Mouse (Mus musculus): ENCODE results near the gene Brix1. TPM values are rescaled to one million over a fixed set of nuclear protein-coding genes. Genes with fewer than 3 reads are reported as not detected.
A peak's percentile ranks its signal among the peaks of the same experiment; 100 is the strongest.
"Not testable (repeated sequence)": the region's sequence is repeated elsewhere in the genome, so short reads cannot be mapped to it uniquely, and the experiment has no call there.

Brix1 gene
- 15.1 and 16.4 TPM in 2 replicates for polyA plus RNA-seq (2012; rRNA removed)

DNA sequence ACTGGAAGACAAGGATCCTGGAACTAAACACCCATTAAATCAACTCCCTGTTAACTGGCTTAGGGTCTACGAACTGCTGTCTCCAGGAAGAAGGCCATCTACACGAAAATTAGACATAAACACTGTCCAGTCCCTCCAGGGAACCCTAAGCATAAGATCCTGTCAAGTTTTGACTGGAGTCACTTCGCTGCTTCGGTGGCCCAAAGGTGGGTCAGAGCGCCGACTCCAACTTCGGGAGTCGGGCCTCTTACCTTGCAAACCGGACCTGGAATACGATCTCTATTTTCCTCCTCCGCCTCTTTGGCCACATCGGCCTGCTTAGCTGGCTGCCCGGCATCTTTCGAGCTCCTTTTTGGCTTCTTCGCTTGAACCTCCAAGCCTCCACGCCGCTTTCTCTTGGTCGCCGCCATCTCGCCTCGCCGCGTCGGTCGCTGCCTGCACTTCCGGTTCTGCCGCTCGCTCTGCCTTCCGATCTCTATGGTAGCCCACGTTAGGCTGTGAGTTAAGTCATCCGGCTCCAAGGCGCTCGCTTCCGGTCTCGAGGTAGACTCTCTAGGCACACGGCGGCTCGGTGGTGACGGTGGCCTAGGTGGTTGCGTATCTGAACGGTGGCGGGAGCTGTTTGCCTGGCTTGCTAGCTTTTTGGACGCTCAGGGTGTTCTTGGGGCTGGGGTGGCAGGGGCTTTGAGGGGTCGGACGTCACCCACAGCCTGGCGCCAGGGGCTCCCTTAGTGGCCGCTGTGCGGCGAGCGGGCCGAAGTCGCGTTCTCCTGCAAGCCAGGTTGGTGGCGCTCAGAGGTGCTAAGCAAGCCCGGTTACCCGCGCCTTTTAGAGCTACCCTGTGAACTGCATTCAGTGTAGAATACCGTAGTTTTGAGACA, at the start of gene Brix1, which contains the start of gene Rad1:
Brix1 (minus strand) TSS at position 464 of the 881 bp plus-strand sequence.
Rad1 (plus strand) TSS at position 535 of the 881 bp plus-strand sequence.
- peak; percentile 94 to 97 for DNase-seq (ENCODE audit: extremely low spot score in 1 of 2, low spot score in 1 of 2)

DNA sequence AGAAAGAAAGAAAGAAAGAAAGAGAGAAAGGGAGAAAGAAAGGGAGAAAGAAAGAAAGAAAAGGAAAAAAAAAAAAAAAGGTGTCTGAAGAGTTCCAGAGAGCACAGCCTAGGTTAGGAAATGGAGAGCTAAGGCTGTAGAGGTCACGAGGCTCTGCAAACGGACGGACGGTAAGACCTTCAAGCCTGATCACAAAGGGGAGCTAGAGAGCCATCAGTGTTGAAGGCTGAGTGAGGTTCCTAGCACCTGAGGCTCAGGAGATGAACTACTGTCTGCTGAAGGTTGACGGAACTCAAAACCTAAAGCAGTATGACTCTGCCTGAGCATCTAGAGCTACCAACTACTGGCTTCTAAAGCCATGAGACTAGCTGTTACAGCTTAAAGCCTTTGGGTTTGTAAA, 48.8 kb upstream of the Brix1 start:
- no peak for DNase-seq (ENCODE audit: extremely low spot score in 1 of 2, low spot score in 1 of 2)

DNA sequence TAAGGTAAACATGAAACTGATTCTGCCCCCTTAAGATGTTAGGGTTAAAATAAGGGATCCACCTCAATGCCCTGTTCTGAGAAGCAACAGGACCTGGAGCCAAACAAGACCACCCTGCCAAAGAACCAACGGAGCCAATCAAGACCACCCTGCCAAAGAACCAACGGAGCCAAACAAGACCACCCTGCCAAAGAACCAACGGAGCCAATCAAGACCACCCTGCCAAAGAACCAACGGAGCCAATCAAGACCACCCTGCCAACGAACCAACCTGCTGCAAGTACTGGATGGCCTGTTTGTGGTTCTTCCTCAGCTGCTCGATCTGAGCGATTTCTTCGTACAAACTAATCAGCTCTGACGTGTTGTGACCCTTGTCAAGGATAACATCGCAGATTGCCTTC, 47.6 kb upstream of the Brix1 start:
- not testable (repeated sequence) for DNase-seq (ENCODE audit: extremely low spot score in 1 of 2, low spot score in 1 of 2)

DNA sequence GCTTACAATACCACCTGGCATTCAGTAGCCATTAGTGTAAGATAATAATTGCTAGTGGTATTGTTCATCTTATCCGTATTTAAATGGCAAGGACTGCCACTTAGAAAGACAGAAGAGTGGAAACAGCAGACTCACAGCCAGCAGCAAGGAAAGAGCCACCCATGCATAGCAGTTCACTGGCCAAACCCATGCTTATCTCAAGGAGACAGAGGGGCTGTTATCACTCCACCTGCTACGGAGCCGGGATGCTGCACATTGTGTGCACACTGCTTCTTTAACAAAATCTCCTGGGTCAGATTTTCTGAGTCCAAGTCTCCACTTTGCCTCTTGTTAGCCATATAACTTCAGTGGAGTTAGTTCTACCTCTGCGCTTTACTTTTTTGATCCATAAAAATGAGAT, 45.6 kb upstream of the Brix1 start:
- DNase-seq (ENCODE audit: extremely low spot score in 1 of 2, low spot score in 1 of 2) = no peak

DNA sequence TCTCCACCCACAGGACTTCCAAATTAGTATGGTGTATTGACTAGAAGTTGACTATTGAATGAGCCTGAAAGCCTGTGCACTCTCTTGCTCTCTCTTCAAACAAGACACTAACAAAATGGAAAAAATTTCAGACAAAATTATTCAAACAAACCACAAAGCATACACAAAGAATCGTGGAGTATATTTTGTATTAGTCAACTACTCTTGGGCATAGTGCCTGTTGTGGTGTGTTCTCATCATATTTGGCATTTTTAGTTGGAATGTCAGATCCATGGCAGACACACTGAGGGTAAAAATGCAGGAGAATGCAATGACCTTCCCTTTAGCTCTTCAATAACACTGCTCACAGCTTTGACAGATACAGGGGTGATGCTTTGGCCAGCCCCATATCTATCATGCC, 40.1 kb upstream of the Brix1 start:
- DNase-seq (ENCODE audit: extremely low spot score in 1 of 2, low spot score in 1 of 2) = no peak

DNA sequence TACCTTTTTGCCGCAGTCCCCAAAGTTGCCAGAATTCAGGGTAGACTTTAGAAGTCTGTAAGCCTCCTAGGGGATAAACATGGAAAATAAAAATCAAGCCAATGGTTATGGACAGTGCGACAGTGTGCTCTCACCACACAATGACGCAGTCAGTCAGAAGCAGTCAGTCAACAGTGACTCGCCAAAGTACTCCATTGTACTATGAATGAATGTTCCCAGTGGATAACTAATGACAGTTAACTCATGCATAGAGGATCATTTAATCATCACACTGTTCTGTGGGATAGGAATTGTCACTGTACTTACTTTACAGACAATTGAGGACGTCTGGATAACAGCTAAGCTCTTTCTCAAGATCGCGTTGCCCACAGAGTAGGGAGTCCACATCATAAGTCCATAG, 29.4 kb upstream of the Brix1 start:
- no peak for DNase-seq (ENCODE audit: extremely low spot score in 1 of 2, low spot score in 1 of 2)

DNA sequence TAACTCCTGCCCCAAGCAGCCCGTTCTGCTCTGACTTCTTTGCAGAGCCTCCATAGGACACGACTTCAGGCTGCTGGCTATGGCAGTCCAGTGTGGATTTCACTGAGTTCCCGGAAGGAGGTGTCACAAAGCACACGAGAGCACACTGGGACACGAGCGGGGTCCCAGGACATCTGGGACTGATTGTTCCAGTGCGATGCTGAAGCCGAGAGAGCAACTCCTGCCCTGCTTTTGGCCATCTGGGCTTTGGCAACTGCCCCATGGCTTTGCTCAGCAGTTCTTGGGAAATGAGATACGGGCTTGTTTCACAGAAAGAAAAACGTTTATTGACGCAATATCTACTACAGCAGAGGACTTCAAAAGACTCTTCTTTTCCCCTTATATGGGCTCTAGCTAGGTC, 20.4 kb upstream of the Brix1 start:
- DNase-seq (ENCODE audit: extremely low spot score in 1 of 2, low spot score in 1 of 2) = no peak

DNA sequence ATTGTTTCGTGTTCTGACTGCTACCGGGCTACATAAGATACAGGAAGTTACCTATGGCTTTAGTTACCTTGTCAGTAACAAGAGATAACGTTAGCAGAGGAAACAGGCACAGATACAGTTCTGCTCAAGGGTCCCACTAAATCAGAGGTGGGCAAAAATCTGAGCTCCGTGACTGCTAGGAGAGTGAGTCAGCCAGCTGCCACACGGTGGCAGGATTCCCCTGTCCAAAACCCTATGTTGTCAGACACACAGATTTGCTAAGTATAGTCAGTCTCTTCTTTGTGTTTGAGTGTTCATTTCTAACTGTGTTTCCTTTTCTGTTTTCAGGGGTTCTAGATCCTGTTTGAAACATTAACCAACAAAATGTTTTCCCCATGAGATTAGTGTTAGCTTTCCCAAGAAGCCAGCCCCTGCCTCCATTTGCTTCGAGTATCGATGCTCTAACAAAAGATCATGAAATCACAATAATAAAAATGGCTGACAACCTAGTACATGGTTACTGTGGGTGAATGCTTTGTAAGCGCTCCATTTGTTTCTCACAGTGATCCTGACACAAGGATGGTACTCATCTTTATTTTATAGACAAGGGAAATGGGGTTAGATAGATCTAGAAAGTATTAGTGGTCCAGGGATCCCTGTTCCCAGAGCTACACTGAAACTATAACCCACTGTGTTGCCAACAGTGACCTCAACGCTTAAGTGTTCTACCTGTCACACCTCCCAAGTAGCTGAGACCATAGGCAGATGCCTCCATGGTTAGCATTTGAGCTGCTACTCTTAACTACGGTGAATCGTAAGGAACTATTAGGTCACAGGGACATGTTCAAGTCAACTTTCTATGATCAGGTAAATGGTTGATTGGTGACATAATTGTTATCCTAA, 15.3 kb upstream of the Brix1 start:
- DNase-seq (ENCODE audit: extremely low spot score in 1 of 2, low spot score in 1 of 2) = peak; percentile 14 to 64

DNA sequence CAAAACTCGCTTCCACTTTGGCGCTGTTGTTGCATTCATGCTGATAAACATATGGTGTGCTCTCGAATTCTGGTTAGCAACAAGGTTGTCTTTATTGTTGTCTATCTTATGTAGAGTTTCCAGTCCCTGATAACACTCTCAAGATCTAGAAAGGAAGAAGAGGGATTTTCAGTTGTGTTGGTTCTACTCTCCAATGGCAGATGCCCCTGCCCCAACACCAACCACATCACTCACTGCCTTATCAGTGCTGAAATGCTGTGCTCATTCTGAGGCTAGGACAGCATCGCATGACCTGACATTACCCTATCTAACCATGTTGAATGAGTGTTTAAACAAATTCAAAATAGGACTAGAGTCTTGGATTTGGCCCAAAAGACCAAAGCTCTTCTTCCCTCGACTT, 14.3 kb upstream of the Brix1 start:
- DNase-seq (ENCODE audit: extremely low spot score in 1 of 2, low spot score in 1 of 2) = no peak

DNA sequence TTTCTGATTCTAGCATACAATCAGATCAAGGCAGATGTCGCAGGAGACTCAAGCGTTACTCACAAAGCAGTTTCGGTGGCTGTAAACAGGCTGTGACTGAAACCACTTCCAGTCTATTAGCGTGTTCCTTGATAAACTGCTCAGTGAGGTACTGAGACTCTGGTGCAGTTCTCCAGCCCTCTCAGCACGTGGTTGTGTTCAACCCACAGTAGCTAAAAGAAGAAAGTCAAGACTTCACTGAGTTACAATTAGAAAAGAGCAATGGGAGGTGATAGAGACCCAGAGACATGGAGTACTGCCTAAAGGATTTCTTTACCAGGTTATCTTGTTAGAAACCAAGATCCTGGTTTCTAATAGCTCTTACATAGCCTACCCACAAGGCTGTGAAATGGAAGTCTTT, 13.8 kb upstream of the Brix1 start:
- DNase-seq (ENCODE audit: extremely low spot score in 1 of 2, low spot score in 1 of 2) = no peak

DNA sequence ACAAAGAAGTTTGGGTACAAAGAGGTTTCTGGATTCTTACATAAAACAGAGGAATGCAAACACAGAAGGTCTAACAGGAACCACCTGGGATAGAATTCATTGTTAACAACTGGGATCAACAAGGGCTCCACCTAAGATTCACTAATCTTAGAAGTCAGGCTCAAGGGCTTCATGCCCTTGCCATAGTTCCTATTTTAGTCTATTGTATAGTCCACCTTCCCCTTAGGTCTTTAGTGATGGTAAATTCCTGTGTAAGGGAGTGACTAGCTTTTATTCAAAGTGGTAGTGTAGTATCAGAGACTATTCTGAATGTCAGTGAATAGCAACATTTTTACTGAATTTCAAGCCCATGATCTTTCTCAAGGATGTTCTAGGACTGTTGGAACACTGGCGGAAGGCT, 10.9 kb upstream of the Brix1 start:
- not testable (repeated sequence) for DNase-seq (ENCODE audit: extremely low spot score in 1 of 2, low spot score in 1 of 2)

DNA sequence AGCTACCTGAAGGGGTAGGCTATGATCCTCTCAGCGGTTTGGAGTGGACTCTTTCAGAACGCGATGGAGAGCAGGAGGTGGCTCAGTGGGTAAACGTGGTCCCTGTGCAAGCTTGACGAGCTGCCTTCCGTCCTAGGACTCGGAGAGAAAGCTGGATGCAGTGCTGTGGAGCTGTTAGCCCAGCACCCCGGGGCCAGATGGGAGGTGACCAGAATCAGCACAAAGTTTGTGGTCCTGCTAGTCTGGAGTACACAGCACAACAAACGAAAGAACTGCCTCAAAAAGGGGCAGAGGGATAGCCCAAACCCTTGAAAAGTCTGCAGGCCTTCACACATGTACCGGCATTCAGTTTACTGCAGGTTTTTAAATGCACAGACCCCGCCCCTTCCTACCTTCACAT, 10.2 kb upstream of the Brix1 start:
- DNase-seq (ENCODE audit: extremely low spot score in 1 of 2, low spot score in 1 of 2) = no peak

DNA sequence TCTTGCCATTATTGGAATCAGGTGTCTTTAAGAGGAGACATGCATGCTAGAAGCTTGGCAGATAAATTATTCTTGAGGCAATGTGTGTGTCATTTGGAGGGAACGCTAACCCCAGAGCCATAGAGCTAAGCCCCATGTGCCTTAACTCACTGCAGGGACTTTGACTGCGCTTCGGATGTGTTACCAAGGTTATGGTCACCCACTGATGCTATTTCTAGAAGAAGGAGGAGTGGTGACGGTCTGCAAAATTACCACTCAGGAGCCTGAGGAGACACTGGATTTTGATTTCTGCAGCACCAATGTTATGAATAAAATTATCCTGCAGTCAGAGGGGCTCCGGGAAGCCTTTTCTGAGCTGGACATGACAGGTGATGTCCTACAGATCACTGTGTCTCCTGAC, 4.4 kb upstream of the Brix1 start:
- peak; percentile 19 to 22 for DNase-seq (ENCODE audit: extremely low spot score in 1 of 2, low spot score in 1 of 2)

DNA sequence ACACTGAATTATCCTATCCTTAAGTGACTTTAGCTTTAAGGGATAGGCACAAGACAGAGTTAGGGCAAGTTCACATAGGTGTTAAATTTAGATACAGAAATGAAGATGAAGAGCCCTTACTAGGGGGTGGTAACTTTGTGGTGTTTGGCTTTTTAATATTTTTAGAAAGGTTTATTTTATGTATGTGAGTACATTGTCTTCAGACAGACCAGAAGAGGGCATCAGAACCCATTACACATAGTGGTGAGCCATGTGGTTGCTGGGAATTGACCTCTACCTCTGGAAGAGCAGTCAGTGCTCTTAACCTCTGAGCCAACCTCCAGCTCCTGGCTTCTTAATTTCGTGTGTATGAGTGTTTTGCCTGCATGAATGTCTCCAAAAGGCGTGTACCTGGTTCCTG, 1.5 kb upstream of the Brix1 start:
- DNase-seq (ENCODE audit: extremely low spot score in 1 of 2, low spot score in 1 of 2) = no peak

DNA sequence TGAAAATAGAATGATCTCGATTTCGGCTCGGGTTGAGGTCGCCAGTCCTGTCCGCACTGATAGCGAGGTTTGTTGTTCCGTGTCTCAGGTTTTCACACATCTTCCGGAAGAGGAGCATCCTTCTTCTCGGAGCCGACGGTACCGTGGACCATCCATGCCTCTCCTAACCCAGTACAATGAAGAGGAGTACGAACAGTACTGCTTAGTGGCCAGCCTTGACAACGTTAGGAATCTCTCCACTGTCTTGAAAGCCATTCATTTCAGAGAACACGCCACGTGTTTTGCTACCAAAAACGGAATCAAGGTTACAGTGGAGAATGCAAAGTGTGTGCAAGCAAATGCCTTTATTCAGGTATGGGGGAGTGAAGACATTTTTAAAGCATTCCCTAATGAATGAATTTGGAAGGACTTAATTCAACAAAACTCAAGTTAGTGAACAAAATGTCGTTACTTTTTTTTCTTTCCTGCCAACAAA, 655 bp upstream of the Brix1 start:
- no peak for DNase-seq (ENCODE audit: extremely low spot score in 1 of 2, low spot score in 1 of 2)

DNA sequence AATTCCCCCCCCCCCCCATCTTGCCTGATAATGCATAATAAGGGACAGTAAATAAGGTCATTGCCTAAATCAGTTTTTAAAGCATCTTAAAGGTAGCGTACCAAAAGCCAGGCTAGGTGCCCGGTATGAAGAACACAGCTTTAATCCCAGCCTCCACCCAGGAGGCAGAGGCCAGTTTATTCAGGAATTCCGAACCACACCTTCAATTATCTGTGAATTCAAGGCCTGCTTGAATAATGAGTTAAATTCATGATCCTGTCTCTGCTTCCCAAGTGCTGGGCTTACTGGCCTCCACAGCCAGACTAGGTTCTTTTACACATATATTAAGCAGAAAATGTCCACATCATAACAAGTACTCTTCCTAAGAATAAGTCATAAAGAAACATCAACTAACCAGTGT, 14.8 kb downstream of the Brix1 start:
- no peak for DNase-seq (ENCODE audit: extremely low spot score in 1 of 2, low spot score in 1 of 2)

DNA sequence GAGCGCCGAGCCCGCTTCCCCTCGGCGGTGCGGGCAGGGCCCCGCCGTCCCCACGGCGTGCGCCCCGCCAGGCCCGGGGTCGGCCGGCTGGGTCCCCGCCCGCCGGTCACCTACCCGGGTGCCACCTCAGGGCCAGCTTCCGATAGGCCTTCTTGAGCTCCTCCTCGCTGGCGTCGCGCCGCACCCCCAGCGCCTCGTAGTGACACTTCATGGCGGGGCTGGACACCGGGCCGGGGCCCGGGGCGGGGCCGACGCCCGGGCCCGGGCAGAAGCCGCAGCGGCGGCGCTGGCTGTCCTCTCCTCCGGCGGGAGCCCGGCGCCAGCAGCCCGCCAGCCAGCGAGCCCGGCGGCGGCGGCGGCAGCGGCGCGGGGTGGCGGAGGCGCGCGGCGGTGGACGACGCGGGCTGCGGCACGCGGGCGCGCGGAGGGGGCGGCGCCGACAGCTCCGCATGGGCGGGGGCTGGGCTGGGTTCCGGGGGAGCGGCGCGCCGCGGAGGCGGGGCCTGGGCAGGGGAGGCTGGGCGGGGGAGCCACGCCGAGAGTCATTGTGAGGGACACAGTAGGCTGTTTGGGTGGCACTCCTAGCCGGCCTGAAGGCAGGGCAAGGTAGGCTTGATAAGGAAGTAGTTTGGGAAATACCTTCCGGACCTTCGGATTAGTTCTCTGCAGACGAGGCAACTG, 15.5 kb downstream of the Brix1 start, which contains the start of gene Dnajc21:
Dnajc21 (minus strand) TSS at position 366 of the 681 bp plus-strand sequence.
- peak; percentile 44 to 73 for DNase-seq (ENCODE audit: extremely low spot score in 1 of 2, low spot score in 1 of 2)

DNA sequence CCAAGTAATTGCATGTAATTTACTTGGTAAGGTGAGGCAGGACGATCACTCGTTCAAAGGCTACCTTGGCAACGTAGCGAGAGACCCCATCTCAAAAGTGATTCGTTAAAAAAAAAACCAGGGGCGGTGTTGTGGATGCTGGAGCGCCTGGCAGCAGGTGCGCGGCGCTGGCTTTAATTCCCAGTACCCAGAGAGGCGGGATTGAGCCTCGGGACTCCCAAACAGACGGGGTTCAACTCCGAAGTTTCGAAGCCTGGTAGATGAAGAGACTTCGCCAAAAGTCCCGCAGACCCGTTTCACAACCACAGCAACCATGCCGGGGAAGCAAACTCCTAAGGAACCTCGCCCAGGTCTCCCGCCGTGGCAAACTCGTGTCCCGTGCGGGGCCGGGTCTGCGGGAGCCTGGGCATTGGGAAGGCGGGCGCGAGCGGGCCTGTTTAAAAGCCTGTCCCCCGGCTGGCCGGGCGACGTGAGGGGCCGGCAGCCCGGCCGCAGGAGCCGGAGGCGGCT, 16.1 kb downstream of the Brix1 start:
- DNase-seq (ENCODE audit: extremely low spot score in 1 of 2, low spot score in 1 of 2) = peak in 1 of 2 experiments; percentile 39

DNA sequence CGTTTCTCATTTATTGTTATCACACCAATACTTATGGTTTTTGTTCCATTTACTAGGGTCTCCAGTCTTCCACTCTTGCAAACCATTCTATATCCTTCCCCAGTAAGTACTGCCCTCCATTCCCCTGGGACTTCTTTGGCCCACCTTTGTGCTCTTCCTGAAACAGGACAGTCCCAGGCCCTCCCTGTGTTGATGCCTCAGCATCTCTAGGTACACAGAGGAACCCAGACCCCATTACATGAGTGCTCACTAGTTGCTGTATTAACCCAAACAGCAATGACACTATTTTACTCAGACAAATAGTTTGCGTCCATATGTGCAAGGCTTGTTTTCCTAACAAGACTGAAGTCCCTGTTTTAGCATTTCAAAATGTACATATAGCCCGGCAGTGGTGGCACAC, 17.0 kb downstream of the Brix1 start:
- no peak for DNase-seq (ENCODE audit: extremely low spot score in 1 of 2, low spot score in 1 of 2)

DNA sequence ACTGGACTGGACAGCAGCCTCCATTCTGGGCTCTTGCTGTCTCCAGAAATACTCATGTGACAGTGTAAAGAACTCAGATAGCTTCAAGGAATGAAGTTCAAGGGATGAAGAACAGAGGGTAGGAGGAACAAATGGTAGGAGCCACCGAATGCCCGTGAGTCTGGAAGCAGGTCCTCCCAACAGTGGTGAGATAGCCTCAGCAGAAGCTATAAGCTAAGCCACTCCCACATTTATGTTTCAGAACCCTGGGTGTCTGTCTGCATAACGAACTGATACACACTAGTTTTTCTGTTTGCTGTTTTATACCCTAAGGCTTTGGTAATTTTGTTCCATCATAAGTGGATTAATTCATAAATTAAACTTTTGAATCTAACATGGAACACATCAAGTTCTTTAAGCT, 21.1 kb downstream of the Brix1 start:
- no peak for DNase-seq (ENCODE audit: extremely low spot score in 1 of 2, low spot score in 1 of 2)

All from frontal cortex, adult 2 months (tissue).